Mouse (Mus musculus) heart, adult 2 months (tissue): Measurements from ENCODE around the gene Gramd1b.

Experiments
- CTCF ChIP-seq: fragments of 200-600 bp; IDR thresholded peaks from 2 replicates; pipeline ENCODE4 v1.8.1; 2022; ENCODE audit warnings: antibody characterized with exemption, mild to moderate bottlenecking, moderate library complexity
- EP300 ChIP-seq: fragments of 200-500 bp; IDR thresholded peaks from 2 replicates; pipeline ENCODE4 v1.6.1; 2011; ENCODE audit warnings: low read depth, low read length, control low read depth; ENCODE audit not compliant: insufficient read depth
- POLR2A ChIP-seq: fragments of 200-500 bp; IDR thresholded peaks from 2 replicates; pipeline ENCODE4 v1.6.1; 2011; ENCODE audit warnings: mild to moderate bottlenecking, low read depth, low read length, control low read depth; ENCODE audit not compliant: insufficient read depth

GRCm38 (mm10) chr9:40555243-40555642 is 24.1 kb upstream of the Gramd1b start:
- no peak for TF ChIP-seq CTCF
- no peak for TF ChIP-seq POLR2A
- TF ChIP-seq EP300, result no peak
